11 mouse cellular contexts compared by ENCODE assay signal in genomic region chr5:52783957-52784356, GRCm38 (mm10). TPM values are rescaled to one million over a fixed set of nuclear protein-coding genes. Genes with fewer than 3 reads are reported as not detected.
DNase-seq lines count a peak whose midpoint lies in the region; ATAC-seq and TF ChIP-seq lines count a peak whose summit lies in the region.
"Had no signal": no experiment of that assay in that cellular context is flagged by ENCODE, and none has a peak within 500 bp of the region (broad histone marks: within the 10 kb centered on the region; RNA-seq: fewer than 3 reads in every experiment).

No protein-coding gene starts in this region.

- H3K36me3 ChIP-seq in forebrain, embryonic 10.5 days (replicated peaks), result peaks cover 25% of the 10 kb centered on the region
- no peaks in the 10 kb centered on the region for H3K36me3 ChIP-seq in forebrain, embryonic 16.5 days (ENCODE audit: control insufficient read depth, insufficient read depth)
- H3K36me3 ChIP-seq in lung, embryonic 15.5 days, result 0 out of 2 replicates have a peak, but pooled peaks cover 2% of the 10 kb centered on the region
- H3K36me3 ChIP-seq in intestine, embryonic 16.5 days (ENCODE audit: control insufficient read depth, insufficient read depth, low read length), result no peaks in the 10 kb centered on the region
- H3K36me3 ChIP-seq in midbrain, embryonic 16.5 days (ENCODE audit: control insufficient read depth, insufficient read depth, low read length), result no peaks in the 10 kb centered on the region
- H3K36me3 ChIP-seq in lung, postnatal 0 days (ENCODE audit: insufficient read depth, low read length), result no peaks in the 10 kb centered on the region

- H3K27ac ChIP-seq in forebrain, embryonic 10.5 days, result no peak overlapping the region
- no peak overlapping the region for H3K27ac ChIP-seq in forebrain, embryonic 16.5 days (ENCODE audit: low read length)
- no peak overlapping the region for H3K27ac ChIP-seq in lung, embryonic 15.5 days
- no peak overlapping the region for H3K27ac ChIP-seq in intestine, embryonic 16.5 days (ENCODE audit: low read length)
- no peak overlapping the region for H3K27ac ChIP-seq in midbrain, embryonic 16.5 days (ENCODE audit: low read length)
- H3K27ac ChIP-seq in lung, postnatal 0 days (ENCODE audit: low read length), result no peak overlapping the region

- no peak overlapping the region for H3K4me2 ChIP-seq in forebrain, embryonic 16.5 days (ENCODE audit: low read length)
- peak overlapping the region; percentile 52; the same call in 1 of the 2 replicates for H3K4me2 ChIP-seq in lung, embryonic 15.5 days
- peak overlapping the region; percentile 61; the same call in 1 of the 2 replicates for H3K4me2 ChIP-seq in intestine, embryonic 16.5 days (ENCODE audit: low read depth, low read length)
- H3K4me2 ChIP-seq in midbrain, embryonic 16.5 days (ENCODE audit: low read length), result peak overlapping the region; percentile 21; the same call in 1 of the 2 replicates
- H3K4me2 ChIP-seq in lung, postnatal 0 days (replicated peaks; ENCODE audit: low read depth, low read length), result no peak overlapping the region

- no peaks in the 10 kb centered on the region for H3K27me3 ChIP-seq in forebrain, embryonic 10.5 days (ENCODE audit: poor library complexity, severe bottlenecking)
- H3K27me3 ChIP-seq in forebrain, embryonic 16.5 days (replicated peaks; ENCODE audit: control insufficient read depth, insufficient read depth, low read length), result no peaks in the 10 kb centered on the region
- H3K27me3 ChIP-seq in lung, embryonic 15.5 days, result no peaks in the 10 kb centered on the region
- no peaks in the 10 kb centered on the region for H3K27me3 ChIP-seq in intestine, embryonic 16.5 days (replicated peaks; ENCODE audit: control insufficient read depth, insufficient read depth, low read length)
- no peaks in the 10 kb centered on the region for H3K27me3 ChIP-seq in midbrain, embryonic 16.5 days (ENCODE audit: control insufficient read depth, insufficient read depth, low read depth, low read length)
- no peaks in the 10 kb centered on the region for H3K27me3 ChIP-seq in lung, postnatal 0 days (replicated peaks; ENCODE audit: insufficient read depth, low read length)

- TF ChIP-seq EP300 in lung, postnatal 0 days (IDR thresholded peaks at IDR 0.05), result no peak

- H3K9me3 ChIP-seq in forebrain, embryonic 10.5 days, result no peaks in the 10 kb centered on the region
- no peaks in the 10 kb centered on the region for H3K9me3 ChIP-seq in forebrain, embryonic 16.5 days (ENCODE audit: control insufficient read depth, low read length)
- no peaks in the 10 kb centered on the region for H3K9me3 ChIP-seq in lung, embryonic 15.5 days
- H3K9me3 ChIP-seq in intestine, embryonic 16.5 days (ENCODE audit: control insufficient read depth, low read length), result no peaks in the 10 kb centered on the region
- no peaks in the 10 kb centered on the region for H3K9me3 ChIP-seq in midbrain, embryonic 16.5 days (replicated peaks; ENCODE audit: control insufficient read depth, low read length, poor library complexity, severe bottlenecking)
- no peaks in the 10 kb centered on the region for H3K9me3 ChIP-seq in lung, postnatal 0 days (ENCODE audit: low read length)

- H3K4me1 ChIP-seq in forebrain, embryonic 10.5 days, result peaks cover 4% of the 10 kb centered on the region; the same call in 1 of the 2 replicates
- no peaks in the 10 kb centered on the region for H3K4me1 ChIP-seq in forebrain, embryonic 16.5 days (replicated peaks; ENCODE audit: control insufficient read depth, insufficient read depth, low read length)
- H3K4me1 ChIP-seq in lung, embryonic 15.5 days, result no peaks in the 10 kb centered on the region
- H3K4me1 ChIP-seq in intestine, embryonic 16.5 days (ENCODE audit: control insufficient read depth, insufficient read depth, low read length), result no peaks in the 10 kb centered on the region
- peaks cover 2% of the 10 kb centered on the region; the same call in 1 of the 2 replicates for H3K4me1 ChIP-seq in midbrain, embryonic 16.5 days (ENCODE audit: control insufficient read depth, insufficient read depth, low read length)
- H3K4me1 ChIP-seq in lung, postnatal 0 days (ENCODE audit: insufficient read depth, low read depth, low read length), result no peaks in the 10 kb centered on the region; the same call in 1 of the 2 replicates

- H3K9ac ChIP-seq in forebrain, embryonic 16.5 days (replicated peaks; ENCODE audit: low read depth, low read length), result no peak overlapping the region
- H3K9ac ChIP-seq in lung, embryonic 15.5 days, result no peak overlapping the region
- no peak overlapping the region for H3K9ac ChIP-seq in intestine, embryonic 16.5 days (ENCODE audit: low read depth, low read length)
- no peak overlapping the region for H3K9ac ChIP-seq in midbrain, embryonic 16.5 days (ENCODE audit: low read depth, low read length)
- no peak overlapping the region for H3K9ac ChIP-seq in lung, postnatal 0 days (replicated peaks; ENCODE audit: low read depth)

- no peak for DNase-seq in forebrain, embryonic 10.5 days (ENCODE audit: extremely low spot score, low spot score)
- DNase-seq in lung, postnatal 25 days (ENCODE audit: low spot score), result no peak
- DNase-seq in cerebellum, adult 9-10 months, result no peak
- DNase-seq in lung, postnatal 0 days (ENCODE audit: low spot score), result no peak
- DNase-seq: adrenal gland, adult 8-10 months; lung, postnatal 4 days; thymus, postnatal 25 days had no signal

- 87% methylated on average over 2 of the region's 2 CpGs for WGBS in forebrain, embryonic 10.5 days
- 72% methylated on average over 2 of the region's 2 CpGs for WGBS in forebrain, embryonic 16.5 days
- WGBS in lung, embryonic 15.5 days, result 63% methylated on average over 2 of the region's 2 CpGs
- whole genome bisulfite sequencing in intestine, embryonic 16.5 days, result 70% methylated on average over 2 of the region's 2 CpGs
- WGBS in midbrain, embryonic 16.5 days, result 70% methylated on average over 2 of the region's 2 CpGs
- WGBS in lung, postnatal 0 days, result 78% methylated on average over 2 of the region's 2 CpGs

- ATAC-seq in forebrain, embryonic 16.5 days, result no peak
- ATAC-seq in lung, embryonic 15.5 days (ENCODE audit: borderline replicate concordance, extremely low read depth, low FRiP score, low TSS enrichment), result no peak
- no peak for ATAC-seq in intestine, embryonic 16.5 days
- no peak for ATAC-seq in midbrain, embryonic 16.5 days
- ATAC-seq in lung, postnatal 0 days, result no peak

- no peak for TF ChIP-seq CTCF in lung, postnatal 0 days (IDR thresholded peaks at IDR 0.05)

- H3K4me3 ChIP-seq in forebrain, embryonic 10.5 days, result peak overlapping the region; percentile 92
- no peak overlapping the region for H3K4me3 ChIP-seq in forebrain, embryonic 16.5 days (replicated peaks; ENCODE audit: low read length)
- peak overlapping the region; percentile 84; the same call in 1 of the 2 replicates for H3K4me3 ChIP-seq in lung, embryonic 15.5 days
- no peak overlapping the region for H3K4me3 ChIP-seq in intestine, embryonic 16.5 days (ENCODE audit: low read length)
- no peak overlapping the region for H3K4me3 ChIP-seq in midbrain, embryonic 16.5 days (ENCODE audit: low read depth, low read length)
- H3K4me3 ChIP-seq in lung, postnatal 0 days (ENCODE audit: low read depth, low read length), result no peak overlapping the region

RNA-seq across cellular contexts. Expression of gene Zcchc4, which starts 8.7 kb away (rescaled TPM):
- polyA plus RNA-seq in forebrain, embryonic 10.5 days (2016; fragmentation: Nextera tagmentation; extraction: Ambion mirVana), result 21.5 and 22.1 TPM in 2 replicates
- polyA plus RNA-seq in forebrain, embryonic 16.5 days (2015; fragmentation: Nextera tagmentation; extraction: Ambion mirVana), result 12.3 and 15.3 TPM in 2 replicates
- polyA plus RNA-seq in lung, embryonic 15.5 days (2015; fragmentation: Nextera tagmentation; extraction: Ambion mirVana), result 13.5 and 15.3 TPM in 2 replicates
- polyA plus RNA-seq in intestine, embryonic 16.5 days (2015; fragmentation: Nextera tagmentation; extraction: Ambion mirVana), result 10.8 and 11.6 TPM in 2 replicates
- 11.1 and 11.3 TPM in 2 replicates for polyA plus RNA-seq in midbrain, embryonic 16.5 days (2015; fragmentation: Nextera tagmentation; extraction: Ambion mirVana)
- polyA plus RNA-seq in lung, postnatal 0 days (2015; fragmentation: Nextera tagmentation; extraction: Ambion mirVana), result 5.2 and 6.2 TPM in 2 replicates

RNA-seq across cellular contexts. Expression of gene Pi4k2b, which starts 42.6 kb away (rescaled TPM):
- 14.2 and 14.8 TPM in 2 replicates for polyA plus RNA-seq in forebrain, embryonic 10.5 days (2016; fragmentation: Nextera tagmentation; extraction: Ambion mirVana)
- 5.4 and 6.2 TPM in 2 replicates for polyA plus RNA-seq in forebrain, embryonic 16.5 days (2015; fragmentation: Nextera tagmentation; extraction: Ambion mirVana)
- 33.3 and 35.7 TPM in 2 replicates for polyA plus RNA-seq in lung, embryonic 15.5 days (2015; fragmentation: Nextera tagmentation; extraction: Ambion mirVana)
- 15.5 and 20.2 TPM in 2 replicates for polyA plus RNA-seq in intestine, embryonic 16.5 days (2015; fragmentation: Nextera tagmentation; extraction: Ambion mirVana)
- polyA plus RNA-seq in midbrain, embryonic 16.5 days (2015; fragmentation: Nextera tagmentation; extraction: Ambion mirVana), result 2.8 and 3.1 TPM in 2 replicates
- polyA plus RNA-seq in lung, postnatal 0 days (2015; fragmentation: Nextera tagmentation; extraction: Ambion mirVana), result 113 and 117 TPM in 2 replicates

RNA-seq across cellular contexts. Expression of gene Anapc4, which starts 49.9 kb away (rescaled TPM):
- polyA plus RNA-seq in forebrain, embryonic 10.5 days (2016; fragmentation: Nextera tagmentation; extraction: Ambion mirVana), result 116 and 118 TPM in 2 replicates
- 114 and 118 TPM in 2 replicates for polyA plus RNA-seq in forebrain, embryonic 16.5 days (2015; fragmentation: Nextera tagmentation; extraction: Ambion mirVana)
- polyA plus RNA-seq in lung, embryonic 15.5 days (2015; fragmentation: Nextera tagmentation; extraction: Ambion mirVana), result 107 and 113 TPM in 2 replicates
- 69.6 and 76.3 TPM in 2 replicates for polyA plus RNA-seq in intestine, embryonic 16.5 days (2015; fragmentation: Nextera tagmentation; extraction: Ambion mirVana)
- polyA plus RNA-seq in midbrain, embryonic 16.5 days (2015; fragmentation: Nextera tagmentation; extraction: Ambion mirVana), result 115 and 117 TPM in 2 replicates
- 65.3 and 66.6 TPM in 2 replicates for polyA plus RNA-seq in lung, postnatal 0 days (2015; fragmentation: Nextera tagmentation; extraction: Ambion mirVana)

Comparison
In these comparisons a context has a peak if more than half of its experiments do, and no peak if none do; other contexts are left out.
1. H3K4me3 ChIP-seq: peak in forebrain, embryonic 10.5 days (single experiment) and lung, embryonic 15.5 days (single experiment); none in forebrain, embryonic 16.5 days (single experiment), intestine, embryonic 16.5 days (single experiment), midbrain, embryonic 16.5 days (single experiment) and lung, postnatal 0 days (single experiment).
2. H3K4me2 ChIP-seq: peak in lung, embryonic 15.5 days (single experiment), intestine, embryonic 16.5 days (single experiment) and midbrain, embryonic 16.5 days (single experiment); none in forebrain, embryonic 16.5 days (single experiment) and lung, postnatal 0 days (single experiment).